Mouse (Mus musculus) intestine, postnatal 0 days (tissue): ENCODE measurements around the gene Isca2. TPM values are rescaled to one million over a fixed set of nuclear protein-coding genes. Genes with fewer than 3 reads are reported as not detected.

Experiments
- ATAC-seq: fragments of 200-750 bp; cut with Nextera tagmentation; 2 replicates; pipeline ENCODE4 v1.8.0; 2017; ENCODE audit warnings: mild to moderate bottlenecking, moderate TSS enrichment, moderate library complexity
- H3K27ac ChIP-seq: fragments of 300-500 bp; sonication (generic); 2 replicates; pipeline ENCODE4 v1.5.1; 2014; ENCODE audit warnings: mild to moderate bottlenecking, low read depth, low read length, moderate library complexity
- H3K27me3 ChIP-seq: fragments of 300-500 bp; sonication (generic); replicated peaks from 2 replicates; pipeline ENCODE4 v1.6.1; 2014; ENCODE audit warnings: low read length, mixed read lengths; ENCODE audit not compliant: control insufficient read depth, insufficient read depth
- H3K36me3 ChIP-seq: fragments of 300-500 bp; sonication (generic); 2 replicates; pipeline ENCODE4 v1.6.1; 2014; ENCODE audit warnings: mild to moderate bottlenecking, moderate library complexity; ENCODE audit not compliant: control insufficient read depth, insufficient read depth
- H3K4me1 ChIP-seq: fragments of 300-500 bp; sonication (generic); replicated peaks from 2 replicates; pipeline ENCODE4 v1.6.1; 2014; ENCODE audit warnings: antibody characterized with exemption, low read length, mixed read lengths; ENCODE audit not compliant: control insufficient read depth, insufficient read depth
- H3K4me2 ChIP-seq: fragments of 300-500 bp; sonication (generic); replicated peaks from 2 replicates; pipeline ENCODE4 v1.6.1; 2014; ENCODE audit warnings: low read depth, mild to moderate bottlenecking, moderate library complexity
- H3K4me3 ChIP-seq: fragments of 300-500 bp; sonication (generic); 2 replicates; pipeline ENCODE4 v1.5.1; 2014; ENCODE audit warnings: low read depth, low read length
- H3K9ac ChIP-seq: fragments of 300-500 bp; sonication (generic); 2 replicates; pipeline ENCODE4 v1.6.1; 2014; ENCODE audit warnings: mild to moderate bottlenecking, low read depth, low read length
- H3K9me3 ChIP-seq: fragments of 300-500 bp; sonication (generic); 2 replicates; pipeline ENCODE4 v1.6.1; 2016; ENCODE audit warnings: mixed run types; ENCODE audit not compliant: control insufficient read depth
- CTCF ChIP-seq: sonication (generic); IDR thresholded peaks from 2 replicates; pipeline ENCODE4 v1.5.1; 2016; ENCODE audit warnings: low read depth, mild to moderate bottlenecking, control low read depth, antibody characterized with exemption, moderate library complexity
- WGBS: fragments of 180-500 bp; shearing (Covaris S2); extraction: QIAGEN DNeasy Blood & Tissue Kit; methylation state at CpG from one replicate; pipeline ENCODE4 v1.1.7; 2014; 5-methylcytosine and 5-hydroxymethylcytosine counted together
- polyA plus RNA-seq: library from polyadenylated mRNA; unstranded; fragments of >200 nt; fragmentation: Nextera tagmentation; extraction: Ambion mirVana; gene quantifications from 2 replicates; pipeline ENCODE4 v1.2.1, GENCODE M21; 2015

Gene Isca2
- polyA plus RNA-seq, 1 experiment from 2014 or later: 119 TPM

DNA sequence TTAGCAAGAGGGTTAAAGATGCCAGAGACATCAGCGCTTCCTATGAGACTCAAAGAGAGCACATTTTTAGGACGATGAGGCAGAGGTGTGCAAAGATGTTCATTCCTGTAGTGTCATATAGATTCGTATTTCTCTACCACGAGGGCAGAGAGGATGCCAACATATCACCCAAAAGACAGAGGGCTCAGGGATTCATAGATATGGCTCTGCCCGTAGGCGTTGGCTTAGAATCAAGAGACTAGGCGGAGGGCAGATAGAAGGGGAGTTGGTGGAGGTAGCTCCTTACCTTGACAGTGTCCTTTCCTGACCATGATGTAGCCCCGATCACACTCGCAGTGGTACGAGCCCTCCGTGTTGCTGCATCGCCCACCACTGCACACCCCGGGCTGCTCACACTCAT, 26.0 kb downstream of the Isca2 start:
- WGBS: 90% methylated on average over 13 of the region's 13 CpGs
- Histone ChIP-seq H3K27me3 (no peaks in the 10 kb centered on the region), H3K36me3 (no peaks in the 10 kb centered on the region), H3K27ac (no peak overlapping the region), H3K4me1 (0 out of 2 replicates have a peak, but pooled peaks cover 2% of the 10 kb centered on the region), H3K9me3 (no peaks in the 10 kb centered on the region), H3K4me3 (no peak overlapping the region), H3K9ac (no peak overlapping the region), H3K4me2 (no peak overlapping the region)
- no peak for TF ChIP-seq CTCF
- ATAC-seq: no peak

DNA sequence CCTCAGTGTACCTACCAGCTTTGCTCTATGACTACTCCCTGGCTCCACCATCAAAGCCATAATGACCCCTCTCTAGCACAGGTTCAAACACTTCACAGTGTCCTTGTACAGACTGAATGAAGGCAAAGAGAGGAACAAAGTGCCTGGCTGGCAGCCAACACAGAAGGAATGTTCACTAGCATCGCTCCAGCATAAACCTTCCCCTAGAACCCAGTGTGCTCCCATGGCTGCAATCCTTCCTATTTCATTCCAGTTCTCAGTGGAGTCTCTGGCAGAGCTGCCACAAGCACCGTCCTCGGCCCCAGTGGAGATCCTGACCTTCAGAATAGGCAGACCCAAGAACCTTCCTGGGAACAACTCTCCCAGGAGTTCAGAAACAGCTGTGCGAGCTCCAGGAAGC, 27.4 kb downstream of the Isca2 start:
- H3K9ac ChIP-seq: no peak overlapping the region
- no peak overlapping the region for H3K27ac ChIP-seq
- no peaks in the 10 kb centered on the region for H3K27me3 ChIP-seq
- H3K4me3 ChIP-seq: no peak overlapping the region
- H3K4me1 ChIP-seq: no peaks in the 10 kb centered on the region
- 60% methylated on average over 4 of the region's 4 CpGs for WGBS
- no peak overlapping the region for H3K4me2 ChIP-seq
- ATAC-seq: no peak
- no peak for TF ChIP-seq CTCF
- H3K36me3 ChIP-seq: no peaks in the 10 kb centered on the region
- no peaks in the 10 kb centered on the region for H3K9me3 ChIP-seq

DNA sequence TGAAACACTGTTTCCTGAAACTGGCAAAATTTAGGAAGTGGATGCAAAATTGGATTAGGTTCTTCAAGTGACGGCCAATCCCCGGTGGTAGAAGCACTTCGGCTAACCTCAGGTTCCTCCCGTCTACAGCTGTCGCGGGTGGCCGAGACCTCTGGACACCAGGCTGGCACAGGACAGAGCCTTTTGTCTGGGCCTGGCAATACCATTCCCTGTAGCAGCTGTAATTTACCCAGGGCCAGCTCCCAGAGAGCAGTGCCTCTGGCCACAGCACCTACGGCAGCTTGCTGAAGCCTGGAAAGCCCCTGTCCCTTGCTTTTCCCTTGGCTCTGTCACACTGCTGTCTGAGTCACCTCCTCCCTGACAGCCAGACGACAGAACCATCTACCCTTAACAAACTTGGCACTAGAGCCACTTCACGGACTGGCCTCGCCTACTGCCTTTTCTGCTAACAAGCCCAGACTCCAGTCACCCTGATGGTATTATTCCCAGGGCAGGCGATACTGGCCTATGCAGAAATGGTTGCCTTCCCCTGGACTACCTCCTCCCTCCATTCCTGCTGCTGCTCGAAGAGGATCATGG, 28.6 kb downstream of the Isca2 start:
- no peak for ATAC-seq
- TF ChIP-seq CTCF: no peak
- Histone ChIP-seq H3K4me1 (peaks cover 2% of the 10 kb centered on the region; the same call in 1 of the 2 replicates), H3K4me2 (no peak overlapping the region), H3K27ac (no peak overlapping the region), H3K27me3 (no peaks in the 10 kb centered on the region), H3K4me3 (no peak overlapping the region), H3K9ac (no peak overlapping the region), H3K36me3 (no peaks in the 10 kb centered on the region), H3K9me3 (no peaks in the 10 kb centered on the region)
- 83% methylated on average over 13 of the region's 13 CpGs for WGBS

DNA sequence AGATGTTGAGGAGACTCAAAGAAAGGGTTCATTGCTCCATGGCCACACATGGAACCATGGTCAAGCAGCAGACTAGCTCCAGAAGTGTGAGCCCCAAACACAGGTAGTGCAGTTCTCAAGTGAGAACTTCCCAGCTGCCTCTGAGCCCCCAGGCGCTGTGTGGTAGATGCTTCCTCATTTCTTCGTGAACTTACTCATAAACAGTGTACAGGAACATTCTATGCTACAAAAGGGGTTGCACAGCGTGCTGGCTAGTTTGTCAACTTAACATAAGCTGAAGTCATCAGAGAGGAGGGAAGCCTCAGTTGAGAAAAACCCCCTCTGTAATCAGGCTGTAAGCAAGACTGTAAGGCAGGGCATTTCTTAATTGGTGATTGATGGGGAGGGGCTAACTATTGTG, 29.6 kb downstream of the Isca2 start:
- 83% methylated on average over 3 of the region's 3 CpGs for WGBS
- Histone ChIP-seq H3K27ac (no peak overlapping the region), H3K9ac (no peak overlapping the region), H3K36me3 (no peaks in the 10 kb centered on the region), H3K4me1 (peaks cover 2% of the 10 kb centered on the region; the same call in 1 of the 2 replicates), H3K9me3 (no peaks in the 10 kb centered on the region), H3K27me3 (no peaks in the 10 kb centered on the region), H3K4me3 (no peak overlapping the region), H3K4me2 (no peak overlapping the region)
- no peak for ATAC-seq
- TF ChIP-seq CTCF: no peak

DNA sequence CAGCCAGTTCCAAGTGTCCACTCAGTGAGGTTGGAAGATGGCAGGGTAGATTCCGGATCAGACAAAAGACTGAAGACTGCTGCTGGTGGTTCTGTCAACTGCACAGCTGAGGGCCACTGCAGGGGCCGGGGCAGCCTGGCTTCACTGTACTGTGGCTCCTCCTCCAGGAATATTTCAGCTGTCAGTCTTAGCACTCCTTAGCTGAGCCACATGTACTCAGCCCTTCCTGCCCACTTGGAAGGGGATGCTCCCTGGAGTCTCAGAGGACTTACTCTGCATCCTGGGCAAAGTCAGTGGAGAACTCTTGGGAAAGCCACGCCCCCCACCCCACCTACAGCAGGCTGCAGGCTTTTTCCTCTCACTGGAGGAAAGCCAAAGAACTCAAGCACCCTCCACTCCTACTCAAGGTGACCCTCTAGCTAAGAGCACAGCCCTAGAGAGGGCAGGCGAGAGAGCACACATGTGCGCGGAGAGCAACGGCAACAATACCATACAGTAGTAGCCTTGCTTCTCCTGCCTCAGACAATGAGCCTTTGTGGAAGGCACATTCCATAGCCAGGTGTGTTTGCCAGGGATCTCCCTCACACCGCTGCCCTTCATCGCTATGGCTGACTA, 32.3 kb downstream of the Isca2 start:
- H3K4me2 ChIP-seq: 0 out of 2 replicates have a peak overlapping the region, but pooled peaks have one; percentile 2
- TF ChIP-seq CTCF: no peak
- H3K27ac ChIP-seq: peak overlapping the region; percentile 62
- 34% methylated on average over 9 of the region's 9 CpGs for WGBS
- peak; percentile 91 for ATAC-seq
- H3K27me3 ChIP-seq: no peaks in the 10 kb centered on the region
- no peaks in the 10 kb centered on the region for H3K36me3 ChIP-seq
- H3K9me3 ChIP-seq: no peaks in the 10 kb centered on the region
- H3K4me1 ChIP-seq: peaks cover 2% of the 10 kb centered on the region; the same call in 1 of the 2 replicates
- no peak overlapping the region for H3K9ac ChIP-seq
- no peak overlapping the region for H3K4me3 ChIP-seq

DNA sequence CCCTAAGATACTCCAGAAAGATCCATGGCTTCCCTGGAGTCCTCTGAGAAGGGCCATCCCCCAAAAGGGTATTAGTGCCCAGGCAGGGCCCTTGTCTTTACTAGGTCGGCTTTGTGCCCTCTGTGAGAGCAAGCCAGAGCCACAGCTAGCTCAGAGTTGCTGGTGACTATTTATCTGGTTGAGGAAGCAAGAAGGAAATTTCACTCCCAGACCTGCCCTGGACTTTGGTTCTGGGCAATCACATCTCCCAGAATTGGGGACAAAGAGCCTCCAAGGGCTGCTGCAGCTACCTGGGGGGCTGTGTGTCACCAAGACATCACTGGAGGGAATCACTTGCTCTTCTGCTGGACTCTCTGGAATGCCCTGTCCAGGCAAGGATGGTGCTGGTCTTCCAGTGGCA, 33.0 kb downstream of the Isca2 start:
- peaks cover 2% of the 10 kb centered on the region; the same call in 1 of the 2 replicates for H3K4me1 ChIP-seq
- peak overlapping the region; percentile 62 for H3K27ac ChIP-seq
- H3K4me2 ChIP-seq: peak overlapping the region; percentile 32; the same call in 1 of the 2 replicates
- H3K4me3 ChIP-seq: no peak overlapping the region
- no peak overlapping the region for H3K9ac ChIP-seq
- no peaks in the 10 kb centered on the region for H3K9me3 ChIP-seq
- no peaks in the 10 kb centered on the region for H3K36me3 ChIP-seq
- TF ChIP-seq CTCF: no peak
- 32% methylated on average over 1 of the region's 1 CpGs for WGBS
- H3K27me3 ChIP-seq: no peaks in the 10 kb centered on the region
- ATAC-seq: peak; percentile 72
